Mouse (Mus musculus) left cerebral cortex, adult 2 months (tissue): ENCODE data around the gene Gm27021. TPM values are rescaled to one million over a fixed set of nuclear protein-coding genes. Genes with fewer than 3 reads are reported as not detected.
A peak's percentile ranks its signal among the peaks of the same experiment; 100 is the strongest.

Experiments used
- DNase-seq, 2 experiments: peaks; one replicate each; pipeline ENCODE4 v3.0.0; 2021 to 2022; ENCODE audit warnings: low spot score in 2 of 2, mixed read lengths in 1 of 2; ENCODE audit errors: extremely low spot score in 1 of 2
- H3K27ac ChIP-seq: fragments of 200-600 bp; 2 replicates; pipeline ENCODE4 v1.8.1; 2022
- H3K4me3 ChIP-seq: fragments of 200-600 bp; 2 replicates; pipeline ENCODE4 v1.8.1; 2022
- CTCF ChIP-seq: fragments of 200-600 bp; IDR thresholded peaks from 2 replicates; pipeline ENCODE4 v1.8.1; 2022; ENCODE audit warnings: antibody characterized with exemption, mild to moderate bottlenecking, moderate library complexity
- intact Hi-C: fragments of 180-260 bp; cut with DNase I; formaldehyde crosslinking; loops from one replicate; pipeline ENCODE4 v1.15.1; 2025
- total RNA-seq, 2 experiments: library from RNA; stranded (reverse); gene quantifications; 2 replicates each; pipeline ENCODE4 v1.2.3; 2021

Gene Gm27021
- total RNA-seq, 2 experiments from 2014 or later = 1.5 TPM; not detected in 1

DNA sequence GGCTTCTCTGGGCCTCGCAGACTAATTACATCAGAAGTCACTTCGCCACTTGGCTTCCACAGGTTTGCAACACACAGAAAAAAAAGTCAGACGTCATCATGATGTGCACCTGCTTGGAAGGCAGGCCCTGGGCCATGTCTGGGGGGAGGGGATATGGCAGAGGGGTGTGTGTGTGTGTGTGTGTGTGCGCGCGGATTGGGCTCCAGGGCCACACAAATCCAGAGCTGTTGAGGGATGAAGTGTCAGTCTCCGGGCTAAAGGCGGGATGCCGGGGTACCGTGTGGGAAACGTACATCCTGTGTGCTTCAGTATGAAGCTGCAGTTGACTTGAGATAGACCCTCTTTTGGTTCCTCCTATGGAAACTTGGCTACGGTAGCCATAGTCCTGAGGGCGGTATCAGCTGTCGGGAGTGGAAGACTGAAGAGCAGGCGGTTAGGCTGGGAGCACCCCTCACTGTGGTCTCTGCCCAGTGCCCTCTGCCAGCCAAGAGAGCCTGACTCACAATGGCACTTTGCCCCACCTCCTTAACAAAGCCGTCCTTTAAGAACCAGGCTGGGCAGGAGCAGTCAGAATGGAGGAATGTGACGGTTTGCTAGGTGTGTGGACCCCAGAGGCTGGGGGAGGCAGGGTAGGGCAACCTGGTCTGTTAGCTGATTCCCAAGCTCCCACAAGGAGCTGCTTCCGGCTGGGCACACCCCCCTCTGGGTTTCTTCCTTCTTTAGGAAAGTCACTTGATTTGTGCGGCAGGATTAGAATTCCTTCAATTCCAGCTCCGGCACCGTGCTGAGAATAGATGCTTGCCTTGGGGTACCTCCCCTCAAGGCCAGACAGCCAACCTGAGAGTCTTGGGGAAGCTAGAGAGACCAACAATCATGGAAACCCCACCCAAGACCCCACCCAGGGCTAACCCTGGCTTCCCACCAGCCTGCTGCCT is 36.2 kb downstream of the Gm27021 start:
- Histone ChIP-seq H3K4me3 (no peak overlapping the region), H3K27ac (peak overlapping the region; percentile 11; the same call in 1 of the 2 replicates)
- DNase-seq = peak in 1 of 2 experiments; percentile 36
- no peak for TF ChIP-seq CTCF
- intact Hi-C loops = no loop called here

DNA sequence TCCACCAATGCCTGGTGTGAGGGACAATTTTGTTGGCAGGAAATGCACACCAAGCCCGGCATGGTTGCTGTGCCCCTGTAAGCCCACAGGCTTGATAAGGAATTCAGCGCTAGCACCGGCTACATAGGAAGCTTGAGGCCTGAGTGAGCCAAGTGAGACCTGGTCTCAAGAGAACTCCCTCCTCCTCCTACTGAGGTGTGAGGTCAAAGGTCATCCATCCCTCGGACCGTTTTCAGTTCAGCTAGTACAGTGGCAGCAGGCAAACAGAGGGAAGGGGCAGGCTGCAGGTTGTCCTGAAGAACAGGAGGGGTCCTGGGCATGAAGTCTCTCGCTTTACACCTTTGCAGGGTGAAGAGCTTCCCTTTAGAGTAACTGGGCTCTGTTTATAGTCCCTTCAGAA is 37.0 kb downstream of the Gm27021 start:
- Histone ChIP-seq H3K27ac (0 out of 2 replicates have a peak overlapping the region, but pooled peaks have one; percentile 11), H3K4me3 (no peak overlapping the region)
- TF ChIP-seq CTCF = no peak
- intact Hi-C loops = no loop called here
- DNase-seq = no peak

DNA sequence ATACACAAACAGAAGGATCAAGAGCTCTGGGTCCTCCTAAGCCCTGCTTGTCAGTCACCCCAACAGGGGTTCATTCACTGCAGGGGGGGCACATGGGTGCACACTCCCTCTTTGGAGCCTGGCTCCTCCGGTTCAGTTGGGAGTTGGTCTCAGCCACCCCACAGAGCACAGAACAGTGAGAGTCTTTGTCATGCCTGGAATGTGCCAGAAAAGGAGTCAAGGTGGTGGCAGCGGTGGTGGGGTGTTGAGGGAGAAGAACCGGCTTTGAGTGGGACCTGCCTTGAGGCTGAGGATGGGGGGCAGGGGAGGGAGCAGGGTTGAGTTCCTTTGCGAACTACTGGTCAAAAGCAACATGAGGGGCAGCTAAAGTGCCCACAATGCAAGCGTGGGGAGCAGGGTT is 37.8 kb downstream of the Gm27021 start:
- intact Hi-C loops = no loop called here
- DNase-seq = no peak
- Histone ChIP-seq H3K27ac (no peak overlapping the region), H3K4me3 (no peak overlapping the region)
- no peak for TF ChIP-seq CTCF

DNA sequence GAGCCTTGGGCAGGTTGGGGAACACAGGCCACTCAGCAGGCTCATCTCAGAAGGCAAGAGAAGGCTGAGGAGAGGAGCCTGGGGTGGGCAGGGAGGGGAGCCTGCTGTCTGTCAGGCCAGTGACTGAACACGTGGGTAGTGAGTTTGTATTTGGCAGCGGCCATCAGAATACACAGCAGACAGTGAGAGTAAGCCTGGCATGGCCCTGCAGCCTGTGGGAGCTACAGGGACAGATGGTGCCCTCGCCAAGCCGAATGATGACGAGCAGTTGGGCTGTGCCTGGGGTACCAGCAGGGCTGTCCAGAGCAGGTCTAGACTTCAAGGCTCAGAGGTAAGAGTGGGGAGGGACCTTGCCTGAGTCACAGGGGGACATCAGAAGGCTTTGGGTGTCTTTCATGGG is 40.6 kb downstream of the Gm27021 start:
- Histone ChIP-seq H3K27ac (no peak overlapping the region), H3K4me3 (no peak overlapping the region)
- TF ChIP-seq CTCF = no peak
- intact Hi-C loops = no loop called here
- DNase-seq = no peak

DNA sequence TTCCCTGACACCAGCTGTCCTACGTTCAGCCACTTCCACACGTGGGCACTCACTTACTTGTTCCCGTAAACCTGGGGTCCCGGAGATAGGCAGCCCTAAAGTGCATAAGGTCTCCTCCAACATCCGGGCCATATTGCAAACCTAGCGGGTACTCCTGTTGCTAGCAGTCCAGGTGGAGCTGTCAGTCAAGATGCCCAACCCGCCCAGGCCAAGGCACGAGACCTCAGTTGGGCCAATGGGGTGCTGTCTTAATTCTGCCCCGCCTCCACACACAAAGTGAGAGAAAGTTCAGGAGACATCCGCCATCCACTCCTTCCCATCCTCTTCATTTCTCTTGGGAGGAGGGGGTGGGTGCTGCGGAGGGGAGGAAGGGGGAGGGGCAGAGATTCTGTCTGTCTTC is 41.4 kb downstream of the Gm27021 start:
- no peak for TF ChIP-seq CTCF
- intact Hi-C loops = no loop called here
- DNase-seq = no peak
- Histone ChIP-seq H3K27ac (no peak overlapping the region), H3K4me3 (no peak overlapping the region)

DNA sequence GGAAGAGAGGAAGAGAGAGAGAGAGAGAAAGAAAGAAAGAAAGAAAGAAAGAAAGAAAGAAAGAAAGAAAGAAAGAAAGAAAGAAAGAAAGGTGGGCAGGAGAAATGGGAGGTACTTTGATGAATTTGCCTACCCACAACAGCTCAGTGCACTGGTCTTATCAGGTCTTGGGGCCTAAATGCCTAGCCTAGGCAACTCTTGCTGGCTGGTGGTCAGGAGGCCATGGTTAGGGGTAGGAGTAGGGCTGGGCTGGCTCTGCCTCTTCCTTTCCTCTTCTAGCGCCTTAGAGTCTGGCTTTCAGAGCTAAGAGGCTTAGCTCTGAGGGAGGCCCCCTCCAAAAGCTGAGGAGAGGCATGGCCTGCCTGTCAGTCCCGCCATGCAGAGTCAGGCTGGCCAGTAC is 44.3 kb downstream of the Gm27021 start:
- no peak for DNase-seq
- Histone ChIP-seq H3K4me3 (no peak overlapping the region), H3K27ac (no peak overlapping the region)
- no peak for TF ChIP-seq CTCF
- intact Hi-C loops = no loop called here

DNA sequence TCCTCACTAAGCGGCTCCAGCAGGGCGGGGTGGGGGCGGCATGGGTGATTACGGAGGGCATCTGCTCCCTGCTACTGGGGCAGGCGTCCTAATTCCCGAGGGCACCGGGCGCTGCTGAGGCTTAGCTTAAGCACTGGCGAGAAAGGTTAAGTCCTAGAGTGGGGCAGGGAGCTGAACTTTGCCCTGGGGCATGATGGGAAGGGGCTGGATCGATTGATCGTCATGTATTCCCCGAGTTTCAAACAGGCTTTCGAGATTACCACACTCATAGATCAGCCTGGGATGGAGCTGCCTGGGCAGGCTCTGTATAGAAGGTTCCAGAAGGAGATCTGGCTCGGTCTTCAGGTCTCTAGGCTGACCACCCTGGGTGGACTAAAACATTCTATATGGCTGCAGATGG is 45.7 kb downstream of the Gm27021 start:
- H3K27ac ChIP-seq = no peak overlapping the region

DNA sequence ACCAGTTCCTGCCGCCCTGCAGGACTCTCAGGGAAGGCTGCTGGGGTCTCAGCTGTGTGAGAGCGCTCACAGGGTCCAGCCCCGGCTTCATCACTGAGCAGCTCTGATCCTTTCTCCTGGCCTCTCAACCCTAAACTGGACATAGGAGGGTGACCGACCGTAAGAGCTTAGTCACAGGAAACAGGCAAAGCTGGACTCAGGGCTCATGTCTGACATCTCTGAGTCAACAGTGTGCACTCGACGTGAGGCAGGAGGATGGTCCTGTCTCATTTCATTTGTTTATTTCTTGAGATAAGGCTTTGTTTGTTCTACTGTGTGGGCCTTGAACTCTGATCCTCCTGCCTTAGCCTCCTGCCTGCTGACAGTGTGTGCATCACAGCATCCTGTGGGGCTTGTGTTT is 47.4 kb downstream of the Gm27021 start:
- Histone ChIP-seq H3K27ac (peak overlapping the region; percentile 87), H3K4me3 (no peak overlapping the region)
- intact Hi-C loops = loop anchor here (1.0 kb wide), 1 partner anchor 24 kb away; no protein-coding TSS in a partner anchor
- DNase-seq = no peak
- TF ChIP-seq CTCF = no peak

More for the DNA sequence above, 45.7 kb downstream of the Gm27021 start:
- no peak for DNase-seq
- intact Hi-C loops = no loop called here
- no peak overlapping the region for H3K4me3 ChIP-seq
- TF ChIP-seq CTCF = no peak

DNA sequence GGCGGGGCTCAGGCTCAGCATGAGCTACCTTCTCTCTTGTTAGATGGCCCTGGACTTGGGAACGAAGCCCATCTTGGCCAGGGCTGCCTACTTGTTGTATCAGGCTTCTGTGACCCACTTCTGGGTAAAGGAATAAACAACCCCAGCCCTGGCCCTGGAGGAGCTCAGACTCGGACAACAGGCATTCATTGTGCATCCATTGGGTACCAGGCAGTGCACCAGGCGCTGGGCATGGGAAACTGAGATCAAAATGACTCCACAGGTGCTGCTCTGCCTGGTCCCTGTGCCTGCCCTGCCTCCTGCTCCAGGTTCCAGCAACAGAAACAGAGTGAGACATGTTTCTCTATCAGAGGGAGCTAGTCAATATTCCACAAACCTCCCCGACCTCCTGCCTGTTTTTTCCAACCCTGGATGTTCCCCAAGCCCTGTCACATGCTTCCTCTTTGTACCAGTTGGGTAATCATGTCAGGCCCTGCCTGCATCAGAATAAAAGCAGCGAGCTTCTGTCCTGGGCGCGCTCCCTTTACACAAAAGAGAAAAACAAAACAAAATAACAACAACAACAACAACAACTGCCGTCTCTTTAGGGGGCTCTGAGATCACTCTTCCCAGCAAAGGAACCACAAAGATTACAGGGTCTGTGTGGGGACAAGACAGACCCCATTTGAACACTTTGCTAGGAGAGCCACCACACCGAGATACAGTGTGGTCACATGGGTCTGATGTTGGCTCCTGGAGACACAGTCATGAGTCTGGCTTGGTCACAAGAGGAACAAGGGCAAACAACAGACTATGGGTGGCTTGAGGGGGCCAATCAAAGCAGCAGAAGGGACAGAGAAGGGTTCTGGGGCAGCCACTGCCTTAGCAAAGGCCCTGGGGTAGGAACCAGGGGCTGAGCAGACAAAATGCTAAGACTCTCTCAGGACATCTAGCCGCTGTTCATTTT is 48.4 kb downstream of the Gm27021 start:
- Histone ChIP-seq H3K27ac (peak overlapping the region; percentile 87), H3K4me3 (no peak overlapping the region)
- intact Hi-C loops = loop anchor here (1.0 kb wide), 1 partner anchor 25 kb away; no protein-coding TSS in a partner anchor
- TF ChIP-seq CTCF = no peak
- peak; percentile 21 to 36 for DNase-seq

DNA sequence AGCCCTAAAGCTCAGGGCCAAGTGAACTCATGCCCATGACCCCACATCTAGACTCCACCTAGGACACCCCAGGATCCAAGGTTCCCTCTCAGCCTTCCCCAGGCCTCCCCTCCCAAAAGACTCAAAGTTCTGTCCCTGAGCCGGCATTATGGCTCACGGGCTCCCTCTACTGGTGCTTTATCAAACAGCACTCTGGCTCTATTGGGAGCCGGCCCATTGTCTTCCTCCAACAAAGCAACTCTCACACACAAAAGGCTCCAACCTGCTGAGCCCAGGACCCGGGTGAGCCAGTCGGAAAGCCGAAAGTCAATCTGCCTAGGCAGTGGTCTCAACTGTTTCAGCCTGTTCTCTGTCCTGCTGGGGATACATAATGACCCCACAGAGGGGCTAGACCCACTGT is 49.8 kb downstream of the Gm27021 start:
- DNase-seq = peak; percentile 57 to 75
- intact Hi-C loops = no loop called here
- TF ChIP-seq CTCF = peak; percentile 93
- H3K4me3 ChIP-seq = no peak overlapping the region
- peak overlapping the region; percentile 72 for H3K27ac ChIP-seq

DNA sequence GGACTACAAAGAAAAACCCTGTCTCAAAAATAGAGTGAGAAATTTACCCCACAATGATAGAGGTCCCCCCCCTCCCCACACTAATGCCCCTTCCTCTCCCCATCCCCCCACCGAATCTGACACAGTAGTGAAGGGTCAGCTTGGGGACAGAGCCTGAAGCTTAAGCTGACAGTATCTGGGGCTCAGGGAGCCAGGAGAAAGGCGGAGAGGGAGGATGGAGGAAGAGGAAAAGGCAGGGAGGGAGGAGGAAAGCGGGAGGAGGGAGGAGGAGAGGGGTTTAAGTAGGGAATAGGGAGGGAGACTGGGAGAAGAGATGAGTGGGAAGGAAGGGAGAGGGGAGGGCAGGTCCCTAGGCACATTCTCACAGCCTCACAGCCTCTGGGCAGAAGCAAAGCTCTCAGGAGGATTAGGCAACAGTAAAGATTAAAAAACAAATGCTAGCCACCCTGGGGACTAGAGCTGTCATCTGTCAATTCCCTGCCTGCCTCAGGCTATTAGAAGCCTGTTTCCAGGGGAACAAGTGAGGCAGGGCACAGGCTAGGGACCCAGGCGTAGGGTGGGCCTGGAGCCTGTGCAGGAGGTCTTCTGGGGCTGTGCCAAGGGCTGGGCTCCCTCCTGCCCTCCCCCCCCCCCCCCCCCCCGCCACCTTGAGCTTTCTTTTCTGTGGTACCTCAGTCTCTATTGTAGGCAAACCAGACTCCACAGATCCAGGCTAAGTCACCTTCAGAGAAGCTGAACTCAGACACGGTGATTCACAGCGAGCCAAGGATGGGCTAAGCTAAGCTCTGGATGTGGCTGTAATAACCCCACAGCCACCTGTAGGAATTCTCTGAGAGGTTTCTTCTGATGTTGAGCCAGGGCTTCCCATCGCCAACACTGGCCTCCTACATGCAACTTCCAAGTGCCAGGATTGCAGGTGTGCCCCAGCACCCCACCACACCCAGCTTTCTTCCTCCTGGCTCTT is 50.9 kb downstream of the Gm27021 start:
- H3K27ac ChIP-seq = peak overlapping the region; percentile 7; the same call in 1 of the 2 replicates
- no peak for DNase-seq
- no peak for TF ChIP-seq CTCF
- no peak overlapping the region for H3K4me3 ChIP-seq
- intact Hi-C loops = no loop called here
